Mouse (Mus musculus) liver, adult 2 months (tissue): Measurements from ENCODE around the gene Mccc2. TPM values are rescaled to one million over a fixed set of nuclear protein-coding genes. Genes with fewer than 3 reads are reported as not detected.

Source experiments
- DNase-seq: peaks from one replicate; pipeline ENCODE4 v3.0.0-alpha.2; 2011; ENCODE audit warnings: low read depth, low spot score; ENCODE audit errors: extremely low read depth
- H3K27ac ChIP-seq: fragments of 200-500 bp; replicated peaks from 2 replicates; pipeline ENCODE4 v1.5.1; 2012; ENCODE audit warnings: low read depth, mild to moderate bottlenecking, control low read depth, inconsistent platforms, low read length; ENCODE audit not compliant: insufficient read depth
- H3K27me3 ChIP-seq: fragments of 200-500 bp; 2 replicates; pipeline ENCODE4 v1.6.1; 2012; ENCODE audit warnings: mild to moderate bottlenecking, moderate library complexity, low read length, inconsistent platforms; ENCODE audit not compliant: control insufficient read depth, insufficient read depth
- H3K36me3 ChIP-seq: fragments of 200-500 bp; 2 replicates; pipeline ENCODE4 v1.6.1; 2012; ENCODE audit warnings: low read length, inconsistent platforms; ENCODE audit not compliant: control insufficient read depth, insufficient read depth
- H3K4me1 ChIP-seq: fragments of 200-500 bp; 2 replicates; pipeline ENCODE4 v1.6.1; 2011; ENCODE audit warnings: low read length; ENCODE audit not compliant: control insufficient read depth, insufficient read depth
- H3K4me3 ChIP-seq: fragments of 200-500 bp; 2 replicates; pipeline ENCODE4 v1.5.1; 2011; ENCODE audit warnings: low read depth, mild to moderate bottlenecking, control low read depth, low read length, moderate library complexity; ENCODE audit not compliant: insufficient read depth
- H3K79me2 ChIP-seq: fragments of 200-500 bp; 2 replicates; pipeline ENCODE4 v1.6.1; 2012; ENCODE audit warnings: inconsistent platforms, mild to moderate bottlenecking, low read length, moderate library complexity; ENCODE audit not compliant: control insufficient read depth, insufficient read depth
- H3K9ac ChIP-seq: fragments of 200-500 bp; 2 replicates; pipeline ENCODE4 v1.6.1; 2012; ENCODE audit warnings: low read depth, mild to moderate bottlenecking, control low read depth, inconsistent platforms, low read length
- CTCF ChIP-seq: fragments of 200-500 bp; IDR thresholded peaks from 2 replicates; pipeline ENCODE4 v1.5.1; 2011; ENCODE audit warnings: low read depth, low read length, control low read depth
- POLR2A ChIP-seq: fragments of 200-500 bp; IDR thresholded peaks from 2 replicates; pipeline ENCODE4 v1.6.1; 2011; ENCODE audit warnings: low read length, control low read depth; ENCODE audit not compliant: insufficient read depth; ENCODE audit errors: extremely low read depth
- WGBS: fragments of 180-500 bp; shearing (Covaris S2); methylation state at CpG from one replicate; pipeline ENCODE4 v1.1.7; 2018; 5-methylcytosine and 5-hydroxymethylcytosine counted together
- polyA plus RNA-seq: library from polyadenylated mRNA; depleted of rRNA; stranded (reverse); fragments of >200 nt; gene quantifications from 2 replicates; pipeline ENCODE4 v1.2.3, GENCODE M21; 2012
- total RNA-seq: library from RNA; depleted of rRNA; stranded (reverse); fragments of >200 nt; gene quantifications from 2 replicates; pipeline ENCODE4 v1.2.3, GENCODE M21; 2014

Mccc2 gene
- total and polyA plus RNA-seq, 2 experiments = 45.1 to 107 TPM

GRCm38 (mm10) chr13:100005911-100006496 is 9.4 kb downstream of the Mccc2 start:
- DNase-seq = peak; percentile 76
- H3K27ac ChIP-seq = no peak overlapping the region
- 25% methylated on average over 12 of the region's 12 CpGs for WGBS
- H3K79me2 ChIP-seq = peaks cover 26% of the 10 kb centered on the region; the same call in 1 of the 2 replicates
- no peaks in the 10 kb centered on the region for H3K27me3 ChIP-seq
- peaks cover 7% of the 10 kb centered on the region for H3K4me1 ChIP-seq
- H3K9ac ChIP-seq = no peak overlapping the region
- no peak for TF ChIP-seq POLR2A
- TF ChIP-seq CTCF = no peak
- no peak overlapping the region for H3K4me3 ChIP-seq
- no peaks in the 10 kb centered on the region for H3K36me3 ChIP-seq

DNA sequence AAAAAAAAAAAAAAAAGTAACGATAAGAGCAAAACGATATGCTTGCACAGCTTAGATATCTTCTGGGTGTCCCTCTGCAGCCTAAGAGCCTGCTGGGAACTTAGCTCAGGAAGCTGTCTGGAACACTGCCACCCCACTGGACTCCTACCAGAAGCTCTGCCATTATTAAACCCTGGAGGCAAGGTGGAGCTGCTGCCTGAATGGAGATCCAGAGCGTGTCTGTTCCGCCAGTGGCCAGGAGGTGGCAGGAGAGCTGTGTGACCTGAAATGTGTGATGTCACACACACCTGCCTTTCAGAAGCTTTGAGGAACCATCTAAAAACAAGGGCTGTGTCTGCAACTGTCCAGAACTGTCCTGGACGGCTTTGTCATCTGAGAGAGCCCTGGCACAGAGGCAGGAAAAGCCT is 13.6 kb downstream of the Mccc2 start:
- Histone ChIP-seq H3K4me3 (no peak overlapping the region), H3K4me1 (peaks cover 5% of the 10 kb centered on the region), H3K27me3 (no peaks in the 10 kb centered on the region), H3K36me3 (no peaks in the 10 kb centered on the region), H3K79me2 (peaks cover 8% of the 10 kb centered on the region; the same call in 1 of the 2 replicates), H3K27ac (no peak overlapping the region), H3K9ac (no peak overlapping the region)
- WGBS = 12% methylated on average over 5 of the region's 5 CpGs
- peak; percentile 94 for DNase-seq
- TF ChIP-seq POLR2A (no peak), CTCF (peak; percentile 97)

DNA sequence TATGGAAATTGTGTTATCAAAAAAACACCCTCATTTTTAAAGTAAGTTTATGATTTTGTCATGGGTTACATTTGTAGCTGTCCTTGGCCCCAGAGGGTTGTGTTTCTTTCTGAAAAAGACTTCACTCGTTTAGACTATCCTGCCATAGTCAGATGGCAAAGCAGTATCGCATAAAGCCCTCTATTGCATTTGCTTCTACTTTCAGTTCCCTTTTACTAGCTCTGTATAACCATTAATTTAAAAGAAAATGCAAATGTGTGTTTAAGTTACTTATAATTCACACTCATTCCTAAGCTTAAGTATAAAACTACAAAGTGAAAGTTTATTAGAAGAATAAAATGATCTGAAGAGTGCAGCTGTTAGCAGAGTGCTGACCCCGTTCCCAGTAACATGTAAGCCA is 16.4 kb downstream of the Mccc2 start:
- Histone ChIP-seq H3K79me2 (no peaks in the 10 kb centered on the region; the same call in 1 of the 2 replicates), H3K36me3 (no peaks in the 10 kb centered on the region), H3K4me3 (no peak overlapping the region), H3K4me1 (no peaks in the 10 kb centered on the region; the same call in 1 of the 2 replicates), H3K27ac (no peak overlapping the region), H3K9ac (no peak overlapping the region), H3K27me3 (no peaks in the 10 kb centered on the region)
- 91% methylated on average over 3 of the region's 3 CpGs for WGBS
- TF ChIP-seq POLR2A (no peak), CTCF (no peak)
- DNase-seq = no peak

DNA sequence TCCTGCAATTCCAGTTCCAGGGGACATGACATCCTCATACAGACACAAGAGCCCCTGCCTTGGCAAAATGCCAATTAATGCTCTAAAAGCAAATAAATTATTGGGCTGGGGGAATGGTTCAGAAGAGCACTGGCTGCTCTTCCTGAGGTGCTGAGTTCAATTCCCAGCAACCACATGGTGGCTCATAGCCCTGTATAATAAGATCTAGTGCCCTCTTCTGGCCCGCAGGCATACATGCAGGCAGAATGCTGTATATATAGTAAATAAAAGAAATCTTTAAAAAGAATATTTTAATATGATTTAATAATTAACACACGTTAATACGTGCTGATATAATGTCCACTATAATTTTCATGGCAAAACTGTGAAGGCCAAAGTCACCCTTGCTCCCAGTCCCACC is 17.3 kb downstream of the Mccc2 start:
- H3K27ac ChIP-seq = no peak overlapping the region
- no peaks in the 10 kb centered on the region; the same call in 1 of the 2 replicates for H3K4me1 ChIP-seq
- H3K27me3 ChIP-seq = no peaks in the 10 kb centered on the region
- WGBS = 96% methylated on average over 3 of the region's 3 CpGs
- no peak for DNase-seq
- no peaks in the 10 kb centered on the region; the same call in 1 of the 2 replicates for H3K79me2 ChIP-seq
- TF ChIP-seq CTCF (peak; percentile 13; the same call in 1 of the 2 replicates), POLR2A (no peak)
- no peaks in the 10 kb centered on the region for H3K36me3 ChIP-seq
- no peak overlapping the region for H3K9ac ChIP-seq
- no peak overlapping the region for H3K4me3 ChIP-seq

- no peak overlapping the region for H3K27ac ChIP-seq
- H3K4me1 ChIP-seq = no peaks in the 10 kb centered on the region
- H3K9ac ChIP-seq = no peak overlapping the region
- H3K27me3 ChIP-seq = no peaks in the 10 kb centered on the region
- H3K79me2 ChIP-seq = no peaks in the 10 kb centered on the region
- no peak overlapping the region for H3K4me3 ChIP-seq
- 78% methylated on average over 4 of the region's 4 CpGs for WGBS
- no peak for DNase-seq
- TF ChIP-seq CTCF (no peak), POLR2A (no peak)
- H3K36me3 ChIP-seq = peaks cover 44% of the 10 kb centered on the region
Measured at GRCm38 (mm10) chr13:99989592-99989991, 25.8 kb downstream of the Mccc2 start.

GRCm38 (mm10) chr13:99983320-99983719 is 32.1 kb downstream of the Mccc2 start:
- Histone ChIP-seq H3K4me1 (no peaks in the 10 kb centered on the region), H3K27me3 (no peaks in the 10 kb centered on the region), H3K36me3 (peaks cover 50% of the 10 kb centered on the region), H3K79me2 (no peaks in the 10 kb centered on the region), H3K9ac (no peak overlapping the region), H3K27ac (no peak overlapping the region), H3K4me3 (no peak overlapping the region)
- no peak for TF ChIP-seq POLR2A
- no peak for TF ChIP-seq CTCF
- WGBS = 92% methylated on average over 1 of the region's 1 CpGs
- DNase-seq = no peak
